Mouse (Mus musculus) adrenal gland, postnatal 36 days (tissue): ENCODE data around the gene Olfr283. TPM values are rescaled to one million over a fixed set of nuclear protein-coding genes. Genes with fewer than 3 reads are reported as not detected.
"Not testable (repeated sequence)": the region's sequence is repeated elsewhere in the genome, so short reads cannot be mapped to it uniquely, and the experiment has no call there.

ENCODE experiments used
- DNase-seq, 2 experiments: peaks; one replicate each; pipeline ENCODE4 v3.0.0; 2021; ENCODE audit warnings: mixed read lengths in 1 of 2
- long read RNA-seq, 2 experiments: library from polyadenylated mRNA; stranded (forward); transcript quantifications; one replicate each; pipeline ENCODE4 v2.0.0; 2021; ENCODE audit warnings: borderline sequencing depth in 2 of 2
- total RNA-seq, 2 experiments: library from RNA; stranded (reverse); gene quantifications; 2 replicates each; pipeline ENCODE4 v1.2.3; 2021

Gene Olfr283
- not detected for total RNA-seq
- long read RNA-seq, experiment 1 = 0 reads
- long read RNA-seq, experiment 2 = 0 reads

DNA sequence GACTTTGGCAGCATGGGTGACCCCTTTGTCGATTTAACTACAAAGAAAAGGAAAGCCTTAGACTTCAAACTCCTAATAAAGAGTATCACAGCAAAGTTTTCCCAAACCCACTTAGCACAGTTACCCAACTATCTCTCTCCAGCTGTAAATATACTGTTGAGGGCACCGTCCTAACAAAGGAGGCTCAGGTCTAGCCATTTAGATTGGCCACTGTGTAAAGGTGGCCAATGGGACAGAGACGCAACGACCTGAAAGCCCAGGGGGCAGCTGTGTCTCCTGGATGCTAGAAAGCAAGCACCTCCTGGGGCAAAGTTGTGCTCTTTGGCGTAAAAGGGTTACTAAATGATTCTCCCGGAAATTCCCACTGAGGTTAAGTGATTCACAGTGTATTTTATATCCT is at the start of gene Olfr283:
Gene Olfr283 (minus strand): TSS at position 101 of the 400 bp plus-strand sequence.
- no peak for DNase-seq

DNA sequence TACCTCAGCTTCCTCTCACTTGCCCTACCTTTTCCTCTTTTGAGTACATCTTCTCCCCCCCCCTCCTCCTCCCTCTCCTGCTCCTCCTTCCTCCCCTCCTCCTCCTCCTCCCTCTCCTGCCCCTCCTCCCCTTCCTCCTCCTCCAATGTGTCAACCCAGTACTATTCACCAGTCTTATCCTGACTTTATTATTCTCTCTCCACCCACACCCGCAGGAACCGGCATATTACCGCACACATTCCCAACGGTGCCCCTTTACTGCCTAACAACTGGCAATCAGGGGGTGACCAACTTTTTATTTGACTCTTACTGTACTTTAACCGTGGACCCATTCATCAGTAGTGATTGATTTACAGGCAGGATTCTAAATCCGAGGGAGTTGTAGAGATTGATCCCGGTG is 44.4 kb upstream of the Olfr283 start:
- DNase-seq = no peak

DNA sequence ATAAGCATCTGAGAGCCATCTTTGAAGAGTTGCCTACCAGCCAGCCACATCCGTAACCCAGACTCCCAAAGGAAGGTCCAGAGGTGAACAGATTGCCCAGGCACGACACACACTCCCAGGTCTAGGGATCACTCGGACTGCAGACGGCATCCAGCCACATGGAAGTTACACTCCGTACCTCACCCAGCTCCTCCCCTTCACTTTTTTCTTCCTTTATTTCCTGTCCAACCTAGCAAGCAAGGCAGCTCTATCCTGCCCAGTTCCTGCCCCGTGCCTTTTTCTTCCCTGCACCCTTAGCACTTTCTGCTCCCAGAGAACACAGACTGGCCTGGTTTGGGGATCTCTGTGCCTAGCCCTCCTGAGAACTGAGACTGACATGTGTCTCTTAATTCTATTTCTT is 44.0 kb upstream of the Olfr283 start:
- no peak for DNase-seq

DNA sequence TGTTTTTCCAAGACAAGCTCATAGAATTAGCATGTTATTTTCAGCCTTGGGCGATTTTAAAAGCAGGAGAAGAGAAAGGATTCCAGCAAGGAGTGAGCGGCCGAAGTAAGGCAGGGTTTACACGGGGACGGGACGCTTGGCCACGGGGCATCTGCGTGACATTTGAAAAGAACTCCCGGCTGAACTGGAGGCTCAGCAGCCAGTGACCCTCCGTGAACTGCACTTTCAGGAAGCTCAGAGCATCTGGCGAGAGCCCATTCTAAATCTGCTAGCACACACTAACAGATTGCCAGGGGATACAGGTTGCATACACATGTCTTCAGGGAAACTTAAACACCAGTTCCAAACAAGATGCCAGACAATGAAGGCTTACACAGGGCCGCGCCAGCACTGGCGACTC is 43.6 kb upstream of the Olfr283 start:
- no peak for DNase-seq

DNA sequence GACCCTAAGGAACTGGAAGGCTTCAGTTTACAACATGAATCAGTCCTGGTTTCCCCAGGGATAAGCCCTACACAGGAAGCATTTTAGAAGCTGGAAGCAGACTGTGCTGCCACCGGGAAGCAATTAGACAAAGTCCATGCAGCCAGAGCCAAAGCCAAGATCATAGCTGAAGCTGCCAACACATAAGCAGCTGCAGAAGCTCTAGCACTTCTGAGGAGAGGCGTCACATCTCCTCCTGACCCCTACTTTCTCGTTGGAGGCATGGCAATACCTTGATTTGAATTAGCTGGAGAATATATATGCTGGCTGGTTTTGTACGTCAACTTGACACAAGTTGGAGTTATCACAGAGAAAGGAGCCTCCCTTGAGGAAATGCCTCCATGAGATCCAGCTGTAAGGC is 40.2 kb upstream of the Olfr283 start:
- DNase-seq = no peak

DNA sequence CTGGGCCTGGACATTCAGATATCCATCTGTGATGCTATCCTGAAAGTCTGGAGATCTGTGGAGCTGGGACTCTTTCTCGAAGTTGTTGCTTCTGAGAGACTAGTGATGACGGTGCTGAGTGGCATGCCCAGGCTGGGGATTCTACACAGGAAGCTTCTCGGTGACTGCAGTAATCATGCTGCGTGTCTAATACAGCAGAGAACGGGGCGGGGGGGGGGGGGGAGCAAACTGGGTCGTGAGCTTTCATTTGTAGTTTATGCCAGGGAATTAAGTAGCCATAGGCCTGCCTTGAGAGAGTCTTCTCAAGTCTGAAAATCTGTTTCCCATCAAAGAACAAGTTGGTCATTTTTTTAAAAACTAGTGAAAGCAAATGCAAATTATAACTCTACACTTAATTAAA is 37.4 kb upstream of the Olfr283 start:
- DNase-seq = no peak

DNA sequence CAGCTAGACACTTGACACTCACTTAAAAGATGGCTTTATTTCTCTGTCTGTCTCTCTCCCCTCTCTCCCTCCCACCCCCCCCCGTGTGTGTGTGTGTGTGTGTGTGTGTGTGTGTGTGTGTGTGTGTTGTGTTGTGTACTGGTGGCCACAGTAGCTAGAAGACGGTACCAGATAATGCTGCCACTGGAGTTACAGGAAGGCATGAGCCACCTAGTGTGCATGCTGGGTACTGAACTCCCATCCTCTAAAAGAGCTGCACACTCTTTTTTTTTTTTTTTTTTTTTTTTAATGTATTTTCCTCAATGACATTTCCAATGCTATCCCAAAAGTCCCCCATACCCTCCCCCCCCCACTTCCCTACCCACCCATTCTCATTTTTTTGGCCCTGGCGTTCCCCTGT is 36.5 kb upstream of the Olfr283 start:
- peak in 1 of 2 experiments; percentile 8 for DNase-seq

DNA sequence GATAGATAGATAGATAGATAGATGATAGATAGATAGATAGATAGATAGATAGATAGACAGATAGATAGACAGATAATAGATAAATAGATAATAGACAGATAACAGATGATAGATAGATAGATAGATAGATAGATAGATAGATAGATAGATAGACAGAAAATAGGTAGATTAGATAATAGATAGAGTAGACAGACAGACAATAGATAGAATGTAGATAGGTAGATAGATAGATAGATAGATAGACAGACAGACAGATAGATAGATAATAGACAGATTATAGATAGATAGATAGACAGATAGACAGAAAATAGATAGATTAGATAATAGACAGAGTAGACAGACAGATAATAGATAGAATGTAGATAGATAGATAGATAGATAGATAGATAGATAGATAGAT is 36.1 kb upstream of the Olfr283 start:
- DNase-seq = not testable (repeated sequence)

DNA sequence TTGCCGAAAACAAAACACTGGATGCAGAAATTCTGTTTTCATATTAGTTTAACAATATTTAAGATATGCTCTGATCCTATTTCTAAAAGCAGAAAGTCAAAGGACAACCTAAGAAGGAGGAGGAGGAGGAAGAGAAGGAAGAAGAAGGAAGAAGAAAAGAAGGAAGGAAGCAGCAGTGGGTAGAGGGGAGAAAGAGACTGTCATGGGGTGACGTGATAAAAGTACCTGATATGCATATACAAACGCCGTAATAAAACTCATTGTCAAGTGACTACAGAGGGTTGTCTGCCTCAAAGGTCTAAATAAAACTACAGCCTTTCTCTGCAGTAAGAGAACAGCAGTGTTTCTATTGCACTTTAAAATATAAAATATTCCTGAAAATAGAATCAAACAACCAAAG is 35.2 kb upstream of the Olfr283 start:
- no peak for DNase-seq

DNA sequence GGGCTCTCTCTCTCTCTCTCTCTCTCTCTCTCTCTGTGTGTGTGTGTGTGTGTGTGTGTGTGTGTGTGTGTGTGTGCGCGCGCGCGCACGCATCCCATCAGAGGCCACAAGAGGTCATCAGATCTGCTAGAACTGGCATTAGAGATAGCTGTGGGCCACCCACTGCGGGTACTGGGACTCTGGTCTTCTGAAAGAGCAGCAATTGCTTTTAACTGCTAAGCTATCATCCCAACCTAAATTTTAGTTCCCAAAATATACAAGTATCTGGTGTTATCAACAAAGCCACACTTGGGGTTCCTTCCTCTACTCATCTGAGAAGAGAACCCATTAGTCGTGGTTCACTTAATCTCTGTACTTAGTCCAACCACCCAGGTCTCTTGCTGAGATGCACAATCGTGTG is 29.5 kb upstream of the Olfr283 start:
- no peak for DNase-seq

DNA sequence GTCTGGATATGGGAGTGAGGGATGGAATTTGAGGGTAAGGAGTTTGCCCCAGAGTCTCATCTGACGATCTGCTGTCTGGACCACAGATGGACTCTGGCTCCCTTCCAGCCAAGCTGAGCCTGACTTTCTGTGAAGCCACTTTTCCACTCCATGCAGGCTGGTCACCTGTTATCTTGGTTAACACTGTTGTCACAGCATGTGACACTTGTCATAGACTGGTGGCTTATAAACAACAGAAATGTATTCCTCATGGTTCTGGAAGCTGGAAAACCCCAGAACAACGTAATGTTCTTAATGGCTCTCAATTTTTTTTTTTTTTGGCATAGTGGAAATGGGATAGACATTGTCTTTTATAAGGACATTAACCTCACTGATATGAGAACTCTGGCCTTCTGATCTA is 28.9 kb upstream of the Olfr283 start:
- DNase-seq = no peak

DNA sequence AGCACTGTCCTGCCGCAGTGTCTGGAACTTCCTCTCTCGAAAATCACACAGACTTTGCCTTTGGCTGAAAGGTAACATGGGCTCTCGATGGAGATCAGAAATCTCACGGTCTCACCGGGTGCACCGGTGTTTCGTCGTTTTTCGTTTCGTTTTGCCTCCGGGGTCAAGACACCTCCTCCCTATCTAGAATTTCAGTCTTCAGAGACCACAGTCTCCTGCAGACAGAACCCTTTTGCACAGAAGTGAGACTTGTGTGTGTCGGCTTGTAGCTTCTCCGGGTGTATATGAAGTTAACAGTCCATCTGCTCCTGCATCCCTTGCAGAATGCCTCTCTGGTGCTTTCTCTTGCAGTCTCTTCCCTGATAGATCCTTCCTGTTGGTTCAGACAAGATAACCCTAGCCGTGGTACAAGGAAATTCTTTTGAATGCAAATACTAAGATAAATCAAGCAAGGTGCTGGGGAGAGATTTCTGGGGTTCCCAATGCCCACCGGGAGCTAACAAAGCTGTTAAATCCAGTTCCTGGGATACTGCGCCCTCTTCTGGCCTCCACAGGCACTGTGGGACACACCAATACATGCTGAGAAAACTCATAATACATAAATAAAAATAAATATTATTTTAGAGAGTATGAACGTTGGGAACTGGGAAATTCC is 27.8 kb upstream of the Olfr283 start:
- DNase-seq = peak; percentile 44 to 50

DNA sequence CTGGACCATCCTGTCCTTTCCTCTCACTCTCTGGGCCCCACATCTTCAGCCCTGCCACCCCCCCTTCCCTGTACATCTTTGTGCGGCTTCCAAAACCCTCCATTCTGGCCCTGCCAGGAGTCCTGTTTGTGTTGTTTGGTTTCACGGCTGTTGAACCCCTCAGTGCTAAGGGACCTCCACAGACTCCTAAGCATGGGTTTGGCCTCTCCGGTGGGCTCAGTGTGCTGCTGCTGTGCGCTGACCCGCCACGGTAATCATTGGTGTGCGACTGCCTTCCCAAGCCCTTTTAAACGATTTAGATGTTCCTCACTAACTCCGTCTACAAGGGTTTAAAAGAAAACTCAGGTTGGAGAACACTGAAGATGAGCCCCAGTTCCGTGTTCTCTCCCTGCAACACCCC is 21.6 kb upstream of the Olfr283 start:
- DNase-seq = no peak

DNA sequence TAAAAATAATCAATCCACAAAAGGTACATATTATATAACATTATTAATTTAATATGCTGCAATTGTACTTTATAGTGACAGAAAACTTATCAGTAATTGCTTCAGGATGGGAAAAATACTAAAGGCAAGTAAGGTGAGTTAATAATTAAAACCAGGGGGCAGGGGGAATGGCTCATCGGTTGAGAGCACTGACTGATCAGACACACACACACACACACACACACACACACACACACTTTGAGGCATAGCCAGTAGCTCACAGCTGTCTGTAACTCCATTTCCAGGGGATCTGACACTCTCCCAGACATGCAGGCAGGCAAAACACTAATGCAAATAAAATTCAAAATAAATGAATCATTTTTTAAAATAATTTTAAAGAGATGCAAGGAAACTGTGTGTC is 16.4 kb upstream of the Olfr283 start:
- DNase-seq = no peak

DNA sequence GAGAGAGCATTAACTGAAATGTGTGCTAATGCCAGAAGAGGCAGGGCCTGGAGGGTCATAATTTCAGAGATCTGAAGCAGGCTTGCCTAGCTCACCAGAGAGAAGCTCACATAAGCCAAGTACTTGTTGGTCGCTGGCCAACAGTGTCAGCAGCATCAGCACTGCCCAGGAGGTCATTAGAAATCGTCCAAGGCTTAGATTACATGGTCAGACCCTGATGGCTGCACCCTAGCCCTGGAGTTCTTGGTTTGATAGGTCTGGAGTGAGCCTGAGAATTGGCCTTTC is 11.1 kb upstream of the Olfr283 start:
- DNase-seq = peak; percentile 57 to 59

DNA sequence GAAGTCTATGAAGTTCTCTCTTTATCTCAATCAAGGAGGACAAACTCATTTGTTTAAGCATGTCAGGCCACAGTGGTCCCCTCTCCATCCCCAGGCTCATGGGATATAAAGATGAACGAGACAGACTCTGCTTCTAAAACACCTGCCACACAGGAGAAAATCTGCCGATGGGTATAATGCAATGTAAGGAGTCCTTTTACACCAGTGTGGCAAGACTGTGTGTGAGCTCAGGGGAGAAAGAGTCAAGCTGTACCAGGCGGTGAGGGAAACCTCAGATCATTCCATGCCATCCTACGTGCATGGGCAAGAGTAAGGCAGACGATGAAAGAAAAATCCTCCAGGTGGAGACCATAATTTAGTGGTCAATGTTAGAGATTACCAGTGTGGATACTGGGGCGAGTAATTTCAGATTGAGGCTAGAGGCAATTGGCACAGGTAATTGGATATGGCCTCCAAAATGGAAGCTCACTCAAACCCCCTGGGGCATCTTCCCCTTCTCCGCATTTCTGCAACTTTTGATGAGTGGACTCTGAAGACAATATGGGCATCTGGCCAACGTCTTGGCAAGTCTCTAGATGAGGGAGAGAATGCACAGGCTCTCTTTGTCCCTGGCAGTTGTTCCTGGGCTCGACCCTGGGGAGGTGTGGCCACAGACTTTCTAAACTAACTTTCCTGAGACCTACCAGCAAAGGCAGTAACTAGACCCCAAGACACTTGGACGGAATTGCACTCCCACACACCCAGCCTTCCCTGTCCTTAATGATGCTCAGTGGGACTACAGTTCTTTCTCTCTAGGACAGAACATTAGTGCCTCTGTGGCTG is 10.5 kb upstream of the Olfr283 start:
- peak; percentile 18 to 23 for DNase-seq

DNA sequence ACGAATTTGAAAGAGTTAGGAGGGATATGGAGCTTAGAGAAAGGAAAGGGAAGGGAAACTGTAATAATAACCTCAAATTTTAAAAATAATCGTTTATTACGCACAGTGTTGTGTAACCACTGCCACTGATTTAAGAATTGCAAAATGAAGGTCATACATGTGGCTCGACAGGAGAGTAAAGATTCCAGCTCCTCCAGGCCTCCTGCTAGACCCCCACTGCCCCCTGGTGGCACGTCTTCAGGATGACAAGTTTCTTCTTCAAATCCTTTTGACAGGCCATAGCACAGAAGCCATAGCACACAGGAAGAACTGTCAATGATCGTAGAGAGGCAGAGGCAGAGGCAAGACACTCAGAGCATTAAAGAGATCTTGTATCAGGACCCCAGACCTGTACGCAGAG is 9.1 kb upstream of the Olfr283 start:
- DNase-seq = peak; percentile 87 to 92

DNA sequence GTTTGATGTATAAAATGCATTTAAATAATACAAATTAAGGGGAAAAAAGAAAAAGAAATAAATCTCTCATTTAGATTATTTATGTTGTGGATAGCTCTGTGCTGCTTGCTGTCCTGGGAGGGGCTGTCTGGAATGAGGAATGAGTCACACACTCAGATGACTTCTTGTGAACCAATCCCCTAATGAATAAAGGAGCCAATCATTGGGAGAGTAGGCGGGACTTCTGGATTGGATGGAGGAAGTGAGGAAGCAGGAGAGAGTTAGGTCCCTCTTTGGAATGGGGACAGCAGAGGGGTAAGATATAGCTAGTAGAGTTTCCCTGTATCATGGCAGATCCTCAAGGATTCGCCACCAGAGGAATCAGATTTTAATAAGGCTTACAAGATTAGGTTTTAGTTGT is 6.9 kb upstream of the Olfr283 start:
- no peak for DNase-seq

DNA sequence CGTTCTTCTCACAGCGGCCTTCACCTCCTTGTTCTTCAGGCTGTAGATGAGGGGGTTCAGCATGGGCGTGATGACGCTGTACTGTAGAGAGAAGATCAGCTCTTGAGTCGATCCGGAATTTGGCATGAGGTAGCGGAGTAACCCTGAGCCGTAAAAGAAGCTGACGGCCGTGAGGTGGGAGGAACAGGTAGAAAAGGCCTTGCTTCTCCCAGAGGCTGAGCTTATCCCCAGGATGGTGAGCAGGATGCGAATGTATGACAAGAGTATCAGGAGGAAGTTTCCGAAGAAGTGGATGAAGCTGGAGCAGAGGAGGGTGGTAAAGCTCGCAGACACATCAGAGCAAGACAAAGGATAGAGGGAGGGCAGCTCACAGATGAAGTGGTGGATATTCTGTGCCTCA is 2.5 kb downstream of the Olfr283 start:
- DNase-seq = no peak

DNA sequence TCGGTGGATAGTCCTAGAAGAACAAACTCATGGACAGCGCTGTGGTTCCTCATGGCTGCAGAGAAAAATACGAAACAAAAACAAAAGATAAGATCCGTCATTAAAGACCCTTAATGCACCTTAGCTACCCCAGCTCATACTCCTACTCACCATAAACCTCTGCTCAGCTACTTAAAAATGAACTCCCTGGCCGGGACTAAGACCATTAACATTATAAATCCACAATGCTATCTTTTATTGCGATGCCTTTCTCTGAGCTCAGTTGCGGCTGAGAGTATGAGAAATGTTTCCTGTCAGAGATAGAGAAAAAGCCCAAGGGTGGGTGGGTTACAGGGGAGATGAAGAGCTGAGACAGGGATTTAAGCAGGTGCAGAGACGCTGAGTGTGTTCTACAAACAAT is 39.9 kb downstream of the Olfr283 start, which contains the start of gene Olfr284:
Gene Olfr284 (minus strand): TSS at position 101 of the 400 bp plus-strand sequence.
- DNase-seq = no peak
